Mouse (Mus musculus) CH12.LX (cell line): ENCODE measurements around the gene Unc5cl. TPM values are rescaled to one million over a fixed set of nuclear protein-coding genes. Genes with fewer than 3 reads are reported as not detected.

Experiments used
- DNase-seq: peaks from one replicate; pipeline ENCODE4 v3.0.0-alpha.2; 2013; ENCODE audit errors: extremely low read depth
- H3K27ac ChIP-seq: 2 replicates; pipeline ENCODE4 v1.5.1; 2012; ENCODE audit warnings: low read depth, mild to moderate bottlenecking, control low read depth, moderate library complexity; ENCODE audit not compliant: insufficient read depth
- H3K27me3 ChIP-seq: replicated peaks from 2 replicates; pipeline ENCODE3; 2012; ENCODE audit warnings: inconsistent platforms
- H3K36me3 ChIP-seq, 2 experiments: replicated peaks in 1 of 2; 2 replicates each; pipeline versions ENCODE3 to v1.6.1; 2012; ENCODE audit warnings: inconsistent platforms in 1 of 2, low read length in 1 of 2, mild to moderate bottlenecking in 1 of 2, mixed read lengths in 1 of 2, moderate library complexity in 1 of 2; ENCODE audit not compliant: control insufficient read depth in 1 of 2, insufficient read depth in 1 of 2
- H3K4me1 ChIP-seq, 2 experiments: 2 replicates each; pipeline ENCODE4 v1.6.1; 2012; ENCODE audit warnings: inconsistent platforms in 1 of 2, moderate library complexity in 1 of 2; ENCODE audit not compliant: insufficient read depth in 2 of 2, control insufficient read depth in 1 of 2
- H3K4me2 ChIP-seq: 2 replicates; pipeline ENCODE4 v1.6.1; 2012; ENCODE audit warnings: low read depth, mild to moderate bottlenecking, control low read depth; ENCODE audit not compliant: poor library complexity, insufficient read depth, severe bottlenecking
- H3K4me3 ChIP-seq, 3 experiments: fragments of 150-350 bp in 1 of 3; sonication (generic) in 1 of 3; replicated peaks in 1 of 3; 2 replicates each; pipeline versions ENCODE3 to v1.5.1; 2011 to 2012; ENCODE audit warnings: low read depth in 2 of 3, low read length in 2 of 3, mild to moderate bottlenecking in 2 of 3, moderate library complexity in 2 of 3, control low read depth in 1 of 3, improper control_type of control experiment in 1 of 3, inconsistent platforms in 1 of 3, mixed read lengths in 1 of 3; ENCODE audit not compliant: poor library complexity in 1 of 3
- H3K79me2 ChIP-seq: replicated peaks from 2 replicates; pipeline ENCODE4 v1.6.1; 2012; ENCODE audit warnings: mild to moderate bottlenecking, moderate library complexity; ENCODE audit not compliant: control insufficient read depth, poor library complexity, insufficient read depth, severe bottlenecking; ENCODE audit errors: extremely low read depth
- H3K9ac ChIP-seq: 2 replicates; pipeline ENCODE4 v1.6.1; 2012; ENCODE audit warnings: low read depth, mild to moderate bottlenecking, control low read depth, moderate library complexity; ENCODE audit not compliant: insufficient read depth
- H3K9me3 ChIP-seq: replicated peaks from 2 replicates; pipeline ENCODE3; 2012; ENCODE audit warnings: low read length, inconsistent platforms, mixed read lengths
- BHLHE40 ChIP-seq: IDR thresholded peaks from 2 replicates; pipeline ENCODE4 v1.6.1; 2011; ENCODE audit warnings: mild to moderate bottlenecking, low read depth, low read length, improper control_type of control experiment
- CHD1 ChIP-seq: IDR thresholded peaks from 2 replicates; pipeline ENCODE4 v1.6.1; 2012; ENCODE audit warnings: low read depth, low read length, improper control_type of control experiment, inconsistent platforms
- CHD2 ChIP-seq: IDR thresholded peaks from 2 replicates; pipeline ENCODE4 v1.6.1; 2011; ENCODE audit warnings: low read length, improper control_type of control experiment
- EP300 ChIP-seq: IDR thresholded peaks from 2 replicates; pipeline ENCODE4 v1.6.1; 2011; ENCODE audit warnings: low read length, improper control_type of control experiment
- ETS1 ChIP-seq: conservative IDR thresholded peaks from 2 replicates; pipeline ENCODE4 v1.6.1; 2012; ENCODE audit warnings: low read depth, mild to moderate bottlenecking, inconsistent platforms, low read length, improper control_type of control experiment, moderate library complexity
- GABPA ChIP-seq: IDR thresholded peaks from 2 replicates; pipeline ENCODE4 v1.6.1; 2012; ENCODE audit warnings: low read depth, low read length, improper control_type of control experiment, inconsistent platforms; ENCODE audit not compliant: insufficient replicate concordance
- HCFC1 ChIP-seq: IDR thresholded peaks from 2 replicates; pipeline ENCODE4 v1.6.1; 2012; ENCODE audit warnings: low read depth, mild to moderate bottlenecking, inconsistent platforms, low read length, improper control_type of control experiment
- IRF4 ChIP-seq: IDR thresholded peaks from 2 replicates; pipeline ENCODE4 v1.6.1; 2014; ENCODE audit warnings: low read depth, mild to moderate bottlenecking, inconsistent platforms, low read length, improper control_type of control experiment
- MAZ ChIP-seq: IDR thresholded peaks from 2 replicates; pipeline ENCODE4 v1.6.1; 2012; ENCODE audit warnings: low read depth, mild to moderate bottlenecking, inconsistent platforms, low read length, improper control_type of control experiment, moderate library complexity
- MEF2A ChIP-seq: IDR thresholded peaks from 2 replicates; pipeline ENCODE4 v1.6.1; 2014; ENCODE audit warnings: low read depth, mild to moderate bottlenecking, inconsistent platforms, low read length, improper control_type of control experiment, borderline replicate concordance
- NELFE ChIP-seq: IDR thresholded peaks from 2 replicates; pipeline ENCODE4 v1.6.1; 2011; ENCODE audit warnings: low read depth, low read length, improper control_type of control experiment
- SIN3A ChIP-seq: IDR thresholded peaks from 2 replicates; pipeline ENCODE4 v1.6.1; 2012; ENCODE audit warnings: low read length, improper control_type of control experiment, inconsistent platforms
- SMC3 ChIP-seq: IDR thresholded peaks from 2 replicates; pipeline ENCODE4 v1.6.1; 2011; ENCODE audit warnings: low read depth, low read length, improper control_type of control experiment
- TBP ChIP-seq: conservative IDR thresholded peaks from 2 replicates; pipeline ENCODE4 v1.6.1; 2011; ENCODE audit warnings: low read depth, low read length, improper control_type of control experiment
- TCF12 ChIP-seq: IDR thresholded peaks from 2 replicates; pipeline ENCODE4 v1.6.1; 2014; ENCODE audit warnings: low read depth, mild to moderate bottlenecking, inconsistent platforms, low read length, improper control_type of control experiment
- USF1 ChIP-seq: IDR thresholded peaks from 2 replicates; pipeline ENCODE4 v1.6.1; 2014; ENCODE audit warnings: low read depth, mild to moderate bottlenecking, inconsistent platforms, low read length, improper control_type of control experiment
- USF2 ChIP-seq: conservative IDR thresholded peaks from 2 replicates; pipeline ENCODE4 v1.6.1; 2011; ENCODE audit warnings: low read depth, low read length, improper control_type of control experiment
- ZKSCAN1 ChIP-seq: IDR thresholded peaks from 2 replicates; pipeline ENCODE4 v1.6.1; 2012; ENCODE audit warnings: low read depth, inconsistent platforms, low read length, improper control_type of control experiment, borderline replicate concordance
- ZMIZ1 ChIP-seq: IDR thresholded peaks from 2 replicates; pipeline ENCODE4 v1.6.1; 2012; ENCODE audit warnings: low read depth, mild to moderate bottlenecking, inconsistent platforms, low read length, improper control_type of control experiment
- ZNF384 ChIP-seq: IDR thresholded peaks from 2 replicates; pipeline ENCODE4 v1.6.1; 2012; ENCODE audit warnings: low read depth, low read length, improper control_type of control experiment, inconsistent platforms
- dilution Hi-C: fragments of 300-500 bp; cut with MboI; formaldehyde crosslinking; loops from 2 replicates; pipeline ENCODE4 v1.14.3; 2020; ENCODE audit warnings: low sequenced_read_pairs; ENCODE audit not compliant: extremely low pct_unique_long_range_greater_than_20kb, extremely low pct_ligation_motif_present
- in situ Hi-C: fragments of 300-500 bp; cut with MboI; formaldehyde crosslinking; loops from 3 replicates; pipeline ENCODE4 v1.14.3; 2019; ENCODE audit warnings: low sequenced_read_pairs, low pct_ligation_motif_present, low pct_unique_long_range_greater_than_20kb, mixed read lengths
- polyA plus RNA-seq: library from polyadenylated mRNA; unstranded; fragments of >175 nt; gene quantifications from 2 replicates; pipeline ENCODE4 v1.2.1, GENCODE M21; 2012; ENCODE audit warnings: low read depth; ENCODE audit not compliant: insufficient read length
- total RNA-seq, 2 experiments: library from RNA; depleted of rRNA; stranded (reverse); fragments of 300-350 nt in 1 of 2; fragments of >200 nt in 1 of 2; gene quantifications; 2 replicates each; pipeline ENCODE4 v1.2.3; 2012 to 2014

Gene Unc5cl
- total and polyA plus RNA-seq, 3 experiments = 0.09 to 0.21 TPM; not detected in 1

- Histone ChIP-seq H3K4me3 (no peak overlapping the region), H3K9me3 (peaks cover 23% of the 10 kb centered on the region), H3K4me2 (no peak overlapping the region), H3K27me3 (no peaks in the 10 kb centered on the region), H3K9ac (no peak overlapping the region), H3K36me3 (no peaks in the 10 kb centered on the region), H3K4me1 (no peaks in the 10 kb centered on the region), H3K27ac (no peak overlapping the region), H3K79me2 (no peaks in the 10 kb centered on the region)
- DNase-seq = no peak
- dilution Hi-C loops (no loop called here), in situ Hi-C loops (no loop called here)
- TF ChIP-seq ZKSCAN1 (no peak), USF2 (no peak)
These were observed 59.9 kb downstream of the Unc5cl start for GRCm38 (mm10) chr17:48514613-48515012.

- dilution Hi-C loops = no loop called here
- no peaks in the 10 kb centered on the region for H3K27me3 ChIP-seq
- H3K4me1 ChIP-seq = no peaks in the 10 kb centered on the region
- no peak overlapping the region for H3K27ac ChIP-seq
- peaks cover 17% of the 10 kb centered on the region for H3K9me3 ChIP-seq
- H3K4me2 ChIP-seq = no peak overlapping the region
- TF ChIP-seq NELFE (no peak), MEF2A (no peak), ETS1 (no peak), ZMIZ1 (no peak), SIN3A (no peak), USF1 (no peak), MAZ (no peak)
- no peak overlapping the region for H3K9ac ChIP-seq
- DNase-seq = no peak
- H3K4me3 ChIP-seq = no peak overlapping the region
- H3K36me3 ChIP-seq = no peaks in the 10 kb centered on the region
- H3K79me2 ChIP-seq = no peaks in the 10 kb centered on the region
- in situ Hi-C loops = no loop called here
These were observed 64.3 kb downstream of the Unc5cl start for GRCm38 (mm10) chr17:48519046-48519445.

- in situ Hi-C loops = no loop called here
- no peaks in the 10 kb centered on the region for H3K79me2 ChIP-seq
- TF ChIP-seq IRF4 (no peak), USF2 (no peak), BHLHE40 (no peak), TCF12 (no peak), CHD2 (no peak), NELFE (no peak), USF1 (no peak), ZNF384 (no peak), EP300 (no peak), CHD1 (no peak), GABPA (no peak), SMC3 (no peak), ZMIZ1 (no peak), TBP (no peak), HCFC1 (no peak)
- H3K4me3 ChIP-seq = no peak overlapping the region
- no peak overlapping the region for H3K27ac ChIP-seq
- DNase-seq = no peak
- no peak overlapping the region for H3K9ac ChIP-seq
- dilution Hi-C loops = no loop called here
- peaks cover 12% of the 10 kb centered on the region for H3K9me3 ChIP-seq
- no peaks in the 10 kb centered on the region for H3K27me3 ChIP-seq
- no peaks in the 10 kb centered on the region for H3K4me1 ChIP-seq
- H3K36me3 ChIP-seq = no peaks in the 10 kb centered on the region
- H3K4me2 ChIP-seq = no peak overlapping the region
These were observed 65.7 kb downstream of the Unc5cl start for GRCm38 (mm10) chr17:48520352-48520751.
